Mouse (Mus musculus) forebrain, postnatal 0 days (tissue): ENCODE results near the gene Ncl. TPM values are rescaled to one million over a fixed set of nuclear protein-coding genes. Genes with fewer than 3 reads are reported as not detected.

ENCODE experiments used
- ATAC-seq: fragments of 200-750 bp; cut with Nextera tagmentation; 2 replicates; pipeline ENCODE4 v1.8.0; 2017; ENCODE audit warnings: mild to moderate bottlenecking, moderate library complexity
- DNase-seq: peaks from one replicate; pipeline ENCODE4 v3.0.0-alpha.2; 2015
- H3K27ac ChIP-seq: fragments of 300-500 bp; sonication (generic); 2 replicates; pipeline ENCODE4 v1.5.1; 2014; ENCODE audit warnings: low read depth, mild to moderate bottlenecking, antibody characterized with exemption, low read length, moderate library complexity, mixed read lengths
- H3K27me3 ChIP-seq: fragments of 300-500 bp; sonication (generic); 2 replicates; pipeline ENCODE4 v1.6.1; 2014; ENCODE audit warnings: mild to moderate bottlenecking, low read length, mixed read lengths; ENCODE audit not compliant: insufficient read depth
- H3K36me3 ChIP-seq: fragments of 300-500 bp; sonication (generic); 2 replicates; pipeline ENCODE4 v1.6.1; 2014; ENCODE audit warnings: mild to moderate bottlenecking, moderate library complexity; ENCODE audit not compliant: insufficient read depth
- H3K4me1 ChIP-seq: fragments of 300-500 bp; sonication (generic); 2 replicates; pipeline ENCODE4 v1.6.1; 2014; ENCODE audit warnings: antibody characterized with exemption; ENCODE audit not compliant: insufficient read depth
- H3K4me2 ChIP-seq: fragments of 300-500 bp; sonication (generic); 2 replicates; pipeline ENCODE4 v1.6.1; 2014; ENCODE audit warnings: low read depth, mild to moderate bottlenecking, moderate library complexity
- H3K4me3 ChIP-seq: fragments of 300-500 bp; sonication (generic); 2 replicates; pipeline ENCODE4 v1.5.1; 2014; ENCODE audit warnings: low read depth, low read length, mixed read lengths
- H3K9ac ChIP-seq: fragments of 300-500 bp; sonication (generic); 2 replicates; pipeline ENCODE4 v1.6.1; 2014; ENCODE audit warnings: mild to moderate bottlenecking
- H3K9me3 ChIP-seq: fragments of 300-500 bp; sonication (generic); 2 replicates; pipeline ENCODE4 v1.6.1; 2016; ENCODE audit warnings: low read length
- CTCF ChIP-seq: sonication (generic); IDR thresholded peaks from 2 replicates; pipeline ENCODE4 v1.5.1; 2016; ENCODE audit warnings: antibody characterized with exemption, control low read depth, low read depth
- WGBS: fragments of 180-500 bp; shearing (Covaris S2); extraction: QIAGEN DNeasy Blood & Tissue Kit; methylation state at CpG from one replicate; pipeline ENCODE4 v1.1.7; 2014; 5-methylcytosine and 5-hydroxymethylcytosine counted together
- polyA plus RNA-seq: library from polyadenylated mRNA; unstranded; fragments of >200 nt; fragmentation: Nextera tagmentation; extraction: Ambion mirVana; gene quantifications from 2 replicates; pipeline ENCODE4 v1.2.1, GENCODE M21; 2015
- total RNA-seq: library from RNA; depleted of rRNA; stranded (reverse); fragments of >200 nt; gene quantifications from 2 replicates; pipeline ENCODE4 v1.2.3, GENCODE M21; 2014

Ncl gene
- total and polyA plus RNA-seq, 2 experiments from 2014 or later: 50.6 to 210 TPM

GRCm38 (mm10) chr1:86348801-86349200 lies 10.4 kb downstream of the Ncl start:
- H3K9ac ChIP-seq: no peak overlapping the region
- ATAC-seq: 0 out of 2 replicates have a peak, but pooled peaks have one; percentile 29
- WGBS: 57% methylated on average over 4 of the region's 4 CpGs

GRCm38 (mm10) chr1:86348083-86348482 lies 11.1 kb downstream of the Ncl start:
- Histone ChIP-seq H3K36me3 (peaks cover 50% of the 10 kb centered on the region), H3K9me3 (no peaks in the 10 kb centered on the region), H3K27me3 (no peaks in the 10 kb centered on the region), H3K9ac (no peak overlapping the region), H3K4me2 (no peak overlapping the region), H3K4me3 (no peak overlapping the region), H3K27ac (no peak overlapping the region), H3K4me1 (no peaks in the 10 kb centered on the region)
- no peak for TF ChIP-seq CTCF
- WGBS: 56% methylated on average over 1 of the region's 1 CpGs
- no peak for DNase-seq
- ATAC-seq: no peak

More at GRCm38 (mm10) chr1:86348801-86349200, 10.4 kb downstream of the Ncl start:
- Histone ChIP-seq H3K36me3 (peaks cover 56% of the 10 kb centered on the region), H3K4me1 (no peaks in the 10 kb centered on the region), H3K4me3 (no peak overlapping the region), H3K9me3 (no peaks in the 10 kb centered on the region), H3K27me3 (no peaks in the 10 kb centered on the region), H3K4me2 (no peak overlapping the region), H3K27ac (no peak overlapping the region)
- TF ChIP-seq CTCF: peak; percentile 37
- DNase-seq: no peak

GRCm38 (mm10) chr1:86347716-86348045 lies 11.5 kb downstream of the Ncl start:
- Histone ChIP-seq H3K9ac (no peak overlapping the region), H3K4me3 (no peak overlapping the region), H3K27ac (no peak overlapping the region), H3K36me3 (peaks cover 48% of the 10 kb centered on the region), H3K4me1 (no peaks in the 10 kb centered on the region), H3K27me3 (no peaks in the 10 kb centered on the region), H3K9me3 (no peaks in the 10 kb centered on the region), H3K4me2 (no peak overlapping the region)
- no peak for ATAC-seq
- WGBS: 57% methylated on average over 1 of the region's 1 CpGs
- DNase-seq: no peak
- TF ChIP-seq CTCF: no peak

GRCm38 (mm10) chr1:86346851-86347715 lies 12.1 kb downstream of the Ncl start:
- DNase-seq (no peak), ATAC-seq (peak; percentile 50)
- Histone ChIP-seq H3K27me3 (no peaks in the 10 kb centered on the region), H3K4me1 (no peaks in the 10 kb centered on the region), H3K4me2 (no peak overlapping the region), H3K9me3 (no peaks in the 10 kb centered on the region), H3K27ac (no peak overlapping the region), H3K4me3 (no peak overlapping the region), H3K36me3 (peaks cover 42% of the 10 kb centered on the region), H3K9ac (no peak overlapping the region)
- peak; percentile 46 for TF ChIP-seq CTCF
- WGBS: 84% methylated on average over 3 of the region's 3 CpGs

- no peak for DNase-seq
- Histone ChIP-seq H3K36me3 (peaks cover 31% of the 10 kb centered on the region), H3K9ac (no peak overlapping the region), H3K4me2 (no peak overlapping the region), H3K27me3 (no peaks in the 10 kb centered on the region), H3K4me1 (no peaks in the 10 kb centered on the region), H3K27ac (no peak overlapping the region), H3K4me3 (no peak overlapping the region), H3K9me3 (no peaks in the 10 kb centered on the region)
- no peak for ATAC-seq
- WGBS: 90% methylated on average over 4 of the region's 4 CpGs
- TF ChIP-seq CTCF: no peak
Measured at GRCm38 (mm10) chr1:86345956-86346355, 13.2 kb downstream of the Ncl start.

GRCm38 (mm10) chr1:86345069-86345468 lies 14.1 kb downstream of the Ncl start:
- no peak for ATAC-seq
- H3K4me2 ChIP-seq: no peak overlapping the region
- H3K9me3 ChIP-seq: no peaks in the 10 kb centered on the region
- H3K9ac ChIP-seq: no peak overlapping the region
- peaks cover 22% of the 10 kb centered on the region for H3K36me3 ChIP-seq
- H3K4me1 ChIP-seq: no peaks in the 10 kb centered on the region
- DNase-seq: no peak
- WGBS: 92% methylated on average over 4 of the region's 4 CpGs
- no peak overlapping the region for H3K27ac ChIP-seq
- H3K27me3 ChIP-seq: no peaks in the 10 kb centered on the region
- H3K4me3 ChIP-seq: no peak overlapping the region
- TF ChIP-seq CTCF: no peak

- Histone ChIP-seq H3K9me3 (no peaks in the 10 kb centered on the region), H3K4me1 (no peaks in the 10 kb centered on the region), H3K9ac (no peak overlapping the region), H3K4me3 (no peak overlapping the region), H3K4me2 (no peak overlapping the region), H3K27ac (no peak overlapping the region), H3K36me3 (peaks cover 13% of the 10 kb centered on the region), H3K27me3 (no peaks in the 10 kb centered on the region)
- TF ChIP-seq CTCF: no peak
- no peak for DNase-seq
- no peak for ATAC-seq
- WGBS: 74% methylated on average over 4 of the region's 4 CpGs
Measured at GRCm38 (mm10) chr1:86343969-86344861, 15.0 kb downstream of the Ncl start.
